Mouse (Mus musculus): ENCODE measurements around the gene Sp110.
"Not testable (repeated sequence)": the region's sequence is repeated elsewhere in the genome, so short reads cannot be mapped to it uniquely, and the experiment has no call there.

Sp110 gene

DNA sequence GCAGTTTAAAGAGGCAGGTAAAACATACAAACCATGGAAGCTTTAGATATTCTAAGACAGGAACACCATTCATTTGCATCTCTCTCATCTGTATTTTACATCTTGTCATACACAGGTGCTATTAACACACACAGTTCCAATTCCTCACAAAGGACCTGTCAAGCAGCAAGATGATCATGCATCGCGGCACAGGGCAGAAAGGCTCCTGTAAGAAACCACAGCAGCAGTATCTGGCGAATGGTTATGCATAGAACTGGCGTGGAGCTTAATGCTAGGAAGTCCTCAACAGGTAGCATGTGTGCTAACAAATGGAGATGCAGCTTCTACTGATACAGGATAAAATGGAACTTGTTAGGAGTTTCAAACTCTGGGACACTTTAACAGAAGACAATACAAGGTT lies 43.4 kb downstream of the Sp110 start:
- DNase-seq (ENCODE audit: low read depth, low spot score): not testable (repeated sequence)

DNA sequence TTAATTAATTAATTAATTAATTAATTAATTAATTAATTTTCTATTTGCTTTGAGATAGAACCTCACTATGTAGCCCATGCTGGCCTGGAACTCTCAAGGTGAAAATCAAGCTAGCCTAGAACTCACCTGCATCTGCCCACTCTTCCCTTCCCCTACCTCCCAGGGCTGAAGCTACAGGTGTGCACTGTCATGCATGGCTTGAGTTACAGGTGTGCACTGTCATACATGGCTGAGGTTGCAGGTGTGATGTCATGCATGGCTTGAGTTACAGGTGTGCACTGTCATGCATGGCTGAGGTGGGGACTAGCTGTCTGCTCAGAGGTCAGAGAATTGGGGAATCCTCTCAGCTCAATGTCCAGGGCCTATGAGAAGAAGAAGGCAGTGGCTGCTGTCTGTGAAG lies 52.2 kb downstream of the Sp110 start:
- DNase-seq (ENCODE audit: low read depth, low spot score): not testable (repeated sequence)

DNA sequence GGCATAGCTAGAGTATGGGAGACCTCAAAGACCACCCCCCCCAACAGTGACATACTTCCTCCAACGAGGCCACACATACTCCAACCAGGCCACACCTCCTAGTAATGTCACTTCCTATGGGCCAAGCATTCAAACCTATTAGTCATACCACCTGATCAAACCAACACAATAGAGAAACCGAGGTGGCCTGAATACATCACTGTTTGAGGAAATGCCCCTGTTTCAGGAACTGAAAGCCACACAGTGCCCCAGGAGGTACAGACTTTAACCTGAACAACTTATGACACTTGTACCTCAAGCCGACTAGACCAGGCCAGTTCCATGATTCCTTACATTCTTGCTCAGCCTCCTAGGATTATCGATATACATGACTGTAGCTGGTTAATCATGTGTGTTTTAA lies 54.8 kb downstream of the Sp110 start:
- not testable (repeated sequence) for DNase-seq (ENCODE audit: low read depth, low spot score)

DNA sequence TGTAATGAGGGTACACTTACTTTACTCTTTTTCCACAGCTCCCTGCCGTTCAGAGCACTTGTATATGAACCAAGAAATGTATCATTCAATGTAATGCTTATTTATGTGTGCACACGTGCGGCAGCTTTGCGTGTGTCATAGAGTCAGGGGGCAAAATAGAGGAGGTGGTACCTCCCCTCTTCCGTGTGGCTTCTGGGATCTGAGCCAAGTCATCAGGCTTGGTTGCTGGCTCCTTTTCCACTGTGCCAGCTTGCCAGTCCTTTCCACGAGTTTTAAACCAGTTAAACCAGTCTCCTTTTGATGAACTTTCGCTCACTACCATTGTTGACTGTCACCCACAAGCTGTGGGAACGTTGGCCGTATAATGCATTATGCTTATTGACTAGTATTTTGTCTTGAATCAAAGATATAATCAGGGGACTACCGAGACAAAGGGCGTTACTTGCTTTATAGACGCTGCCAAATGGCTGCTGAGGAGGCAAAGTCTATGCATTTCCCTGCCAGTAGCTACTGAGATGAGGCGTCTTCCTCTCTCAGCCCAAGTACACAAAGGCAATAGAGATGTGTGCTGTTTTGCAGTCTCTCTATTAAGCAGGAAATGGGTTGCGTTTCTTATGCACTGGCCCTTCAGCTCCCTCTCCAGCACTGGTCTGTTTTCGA lies 70.0 kb downstream of the Sp110 start:
- not testable (repeated sequence) for DNase-seq (ENCODE audit: low read depth, low spot score)

Measured in retina, adult 2 months (tissue).